Mouse (Mus musculus): ENCODE data around the gene Cox19. TPM values are rescaled to one million over a fixed set of nuclear protein-coding genes. Genes with fewer than 3 reads are reported as not detected.
A peak's percentile ranks its signal among the peaks of the same experiment; 100 is the strongest.

The Cox19 gene
- polyA plus RNA-seq, 1 experiment from 2014 or later = 91.8 TPM

GRCm38 (mm10) chr5:139287787-139288186, 63.4 kb downstream of the Cox19 start:
- Histone ChIP-seq H3K27me3 (ENCODE audit: control insufficient read depth, insufficient read depth, low read length) (no peaks in the 10 kb centered on the region), H3K9ac (ENCODE audit: low read length) (no peak overlapping the region), H3K4me2 (ENCODE audit: low read length) (no peak overlapping the region), H3K27ac (replicated peaks in 1 of 2; ENCODE audit: control insufficient read depth in 1 of 2, insufficient read depth in 1 of 2, low read depth in 2 of 2, low read length in 2 of 2) (no peak overlapping the region), H3K9me3 (ENCODE audit: control insufficient read depth, low read length) (no peaks in the 10 kb centered on the region), H3K4me1 (ENCODE audit: control insufficient read depth in 2 of 2, insufficient read depth in 2 of 2, low read length in 2 of 2) (peaks cover 0 to 3% of the 10 kb centered on the region in 2 experiments; a peak in 1 of 4 replicates), H3K4me3 (ENCODE audit: control insufficient read depth in 1 of 2, insufficient read depth in 1 of 2, low read depth in 1 of 2, low read length in 2 of 2) (no peak overlapping the region), H3K36me3 (ENCODE audit: control insufficient read depth, insufficient read depth, low read length) (no peaks in the 10 kb centered on the region)
- 76% methylated on average over 4 of the region's 4 CpGs for WGBS
- no peak for ATAC-seq (ENCODE audit: insufficient number of reproducible peaks, insufficient read depth, low FRiP score, low read depth)

GRCm38 (mm10) chr5:139287099-139287498, 64.1 kb downstream of the Cox19 start:
- Histone ChIP-seq H3K27me3 (ENCODE audit: control insufficient read depth, insufficient read depth, low read length) (no peaks in the 10 kb centered on the region), H3K9me3 (ENCODE audit: control insufficient read depth, low read length) (no peaks in the 10 kb centered on the region), H3K4me1 (ENCODE audit: control insufficient read depth in 2 of 2, insufficient read depth in 2 of 2, low read length in 2 of 2) (peaks cover under 1 to 2% of the 10 kb centered on the region in 2 experiments; a peak in 1 of 4 replicates), H3K27ac (replicated peaks in 1 of 2; ENCODE audit: control insufficient read depth in 1 of 2, insufficient read depth in 1 of 2, low read depth in 2 of 2, low read length in 2 of 2) (no peak overlapping the region), H3K4me3 (ENCODE audit: control insufficient read depth in 1 of 2, insufficient read depth in 1 of 2, low read depth in 1 of 2, low read length in 2 of 2) (no peak overlapping the region), H3K9ac (ENCODE audit: low read length) (no peak overlapping the region), H3K36me3 (ENCODE audit: control insufficient read depth, insufficient read depth, low read length) (no peaks in the 10 kb centered on the region), H3K4me2 (ENCODE audit: low read length) (no peak overlapping the region)
- 81% methylated on average over 5 of the region's 5 CpGs for WGBS
- ATAC-seq (ENCODE audit: insufficient number of reproducible peaks, insufficient read depth, low FRiP score, low read depth) = no peak

MicroRNAs within 50 kb of the gene (microRNA counts, 519-probe panel; counts per million panel counts)
- microRNA mmu-miR-339-3p (322 counts per million, percentile 70 among the panel's probes with 10 or more counts), microRNA mmu-miR-339-5p (322 counts per million, percentile 70 among the panel's probes with 10 or more counts)

Small RNA genes lying within 50 kb of the gene (microRNA-seq; reads per million reads assigned to microRNA genes)
- gene Mir339 = 379 reads per million, percentile 69 among the genes with 10 or more reads in this experiment

Other genes with a start within 250 kb of the Cox19 start
- 9.5 and 9.9 TPM in 2 replicates for gene Prkar1b, start 201.4 kb downstream of the Cox19 start, polyA plus RNA-seq (2014; fragmentation: Nextera tagmentation; extraction: Ambion mirVana)
- gene Dnaaf5, start 201.2 kb downstream of the Cox19 start, polyA plus RNA-seq (2014; fragmentation: Nextera tagmentation; extraction: Ambion mirVana) = 6.4 and 6.5 TPM in 2 replicates
- 39.6 and 41.4 TPM in 2 replicates for gene Sun1, start 150.8 kb downstream of the Cox19 start, polyA plus RNA-seq (2014; fragmentation: Nextera tagmentation; extraction: Ambion mirVana)
- gene Get4, start 99.1 kb downstream of the Cox19 start, polyA plus RNA-seq (2014; fragmentation: Nextera tagmentation; extraction: Ambion mirVana) = 138 and 144 TPM in 2 replicates
- gene Adap1, start 25.8 kb downstream of the Cox19 start, polyA plus RNA-seq (2014; fragmentation: Nextera tagmentation; extraction: Ambion mirVana) = 1.8 and 2.3 TPM in 2 replicates
- gene Cyp2w1, start 1.2 kb upstream of the Cox19 start, polyA plus RNA-seq (2014; fragmentation: Nextera tagmentation; extraction: Ambion mirVana) = not detected in 2 replicates
- 9.3 and 9.5 TPM in 2 replicates for gene Gpr146, start 26.3 kb upstream of the Cox19 start, polyA plus RNA-seq (2014; fragmentation: Nextera tagmentation; extraction: Ambion mirVana)
- 0.32 and 0.36 TPM in 2 replicates for gene C130050O18Rik, start 53.9 kb upstream of the Cox19 start, polyA plus RNA-seq (2014; fragmentation: Nextera tagmentation; extraction: Ambion mirVana)
- gene Gper1, start 71.7 kb upstream of the Cox19 start, polyA plus RNA-seq (2014; fragmentation: Nextera tagmentation; extraction: Ambion mirVana) = 1.3 and 1.8 TPM in 2 replicates
- 15.4 and 17.0 TPM in 2 replicates for gene 3110082I17Rik, start 109.1 kb upstream of the Cox19 start, polyA plus RNA-seq (2014; fragmentation: Nextera tagmentation; extraction: Ambion mirVana)
- 5.9 and 7.0 TPM in 2 replicates for gene Zfand2a, start 133.1 kb upstream of the Cox19 start, polyA plus RNA-seq (2014; fragmentation: Nextera tagmentation; extraction: Ambion mirVana)
- gene Uncx, start 192.1 kb upstream of the Cox19 start, polyA plus RNA-seq (2014; fragmentation: Nextera tagmentation; extraction: Ambion mirVana) = not detected in 2 replicates

All from heart, embryonic 14.5 days (tissue).